Mouse (Mus musculus) cerebellum, adult 2 months (tissue): ENCODE results near the gene Ebf1.

Experiments used
- CTCF ChIP-seq: fragments of 200-500 bp; IDR thresholded peaks from 2 replicates; pipeline ENCODE4 v1.5.1; 2011; ENCODE audit warnings: low read depth, mild to moderate bottlenecking, control low read depth, low read length, moderate library complexity, borderline replicate concordance; ENCODE audit not compliant: insufficient read depth
- POLR2A ChIP-seq: fragments of 200-500 bp; IDR thresholded peaks from 2 replicates; pipeline ENCODE4 v1.6.1; 2011; ENCODE audit warnings: low read length, control low read depth, borderline replicate concordance; ENCODE audit not compliant: insufficient read depth

DNA sequence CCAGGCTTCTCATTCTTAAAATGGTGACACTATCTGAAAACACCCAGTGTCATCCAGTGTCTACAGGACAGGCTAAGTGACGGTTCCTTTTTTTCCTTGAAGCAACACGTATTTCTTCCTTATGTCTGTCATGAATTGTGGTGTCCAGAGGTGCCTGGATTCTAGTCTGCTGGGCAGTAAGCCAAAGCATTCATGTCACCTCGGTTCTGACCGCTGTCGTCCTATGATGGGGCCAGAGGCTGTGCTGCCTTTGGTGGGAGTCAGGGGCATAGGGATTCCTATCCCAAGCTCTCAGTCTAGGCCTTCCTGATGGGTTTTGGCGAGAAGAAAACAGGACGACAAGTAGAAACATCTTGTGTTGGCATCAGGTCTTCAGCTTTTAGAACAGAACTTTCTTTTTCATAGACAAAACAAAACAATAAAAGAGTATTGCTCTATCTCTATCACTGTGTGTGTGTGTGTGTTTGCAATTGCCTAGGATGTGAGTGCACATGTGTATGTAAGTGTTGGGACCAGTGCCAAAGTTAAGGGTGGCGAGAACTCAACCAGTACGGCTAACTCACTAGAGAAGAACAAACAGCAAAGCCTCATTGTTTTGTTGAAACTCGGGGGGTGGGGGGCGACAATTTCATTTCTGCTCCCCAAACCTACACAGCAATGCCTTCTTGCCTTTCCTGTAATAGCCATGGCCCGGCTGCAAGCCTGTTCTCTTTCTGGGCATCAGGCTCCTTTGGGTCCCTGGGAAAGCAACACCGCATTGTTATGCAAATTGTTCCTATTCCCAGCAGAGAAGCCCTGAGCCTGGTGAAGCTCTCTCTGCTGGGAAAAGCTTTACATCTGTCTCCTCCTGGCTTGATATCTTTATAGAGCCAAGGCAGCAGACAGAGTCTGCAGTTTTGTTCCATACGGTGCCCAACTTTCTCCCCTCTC lies 224.3 kb downstream of the Ebf1 start:
- no peak for TF ChIP-seq POLR2A
- TF ChIP-seq CTCF = no peak
